ENCODE assay signal across 8 mouse cellular contexts in the genomic region with DNA sequence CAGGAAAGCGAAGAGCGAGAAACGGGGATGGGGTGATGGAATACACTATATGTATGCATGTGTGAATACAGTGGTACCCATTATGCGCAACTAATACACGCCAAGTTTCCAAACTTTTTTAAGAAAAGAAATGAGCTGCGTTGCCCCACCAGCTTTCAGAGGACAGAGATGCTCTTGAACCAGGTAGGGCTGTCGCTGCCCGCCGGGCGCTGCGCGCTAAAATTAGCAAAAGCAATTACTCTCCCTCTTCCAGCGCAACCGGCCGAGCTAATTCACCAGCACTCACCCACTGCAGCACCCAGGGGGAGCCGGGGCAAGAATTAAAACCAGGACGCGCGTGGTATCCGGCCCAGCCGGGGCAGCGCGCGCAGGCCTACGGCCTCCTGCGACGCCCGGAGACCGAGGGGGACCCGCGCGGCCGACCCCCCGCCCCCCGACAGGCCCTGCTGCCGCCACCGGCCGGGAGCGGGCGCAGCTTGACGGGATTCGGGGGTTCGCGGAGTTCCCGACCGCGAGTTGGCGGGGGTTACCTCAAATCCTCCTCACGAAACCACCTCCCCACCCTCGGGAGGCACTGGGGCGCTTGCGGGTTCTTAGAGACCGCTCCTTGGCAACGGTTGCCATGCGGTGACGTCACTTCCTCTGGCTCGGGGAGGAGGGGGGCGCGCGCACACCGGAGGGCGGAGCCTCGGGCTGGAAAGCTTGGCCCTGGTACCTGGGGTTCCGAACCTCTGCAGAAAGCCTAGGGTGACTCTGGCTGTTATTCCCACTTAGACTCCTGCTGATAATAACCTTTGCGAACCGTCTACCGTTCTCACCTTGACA. TPM values are rescaled to one million over a fixed set of nuclear protein-coding genes. Genes with fewer than 3 reads are reported as not detected.
DNase-seq lines count a peak whose midpoint lies in the region; ATAC-seq lines count a peak whose summit lies in the region.

Gene Ift81 (minus strand): TSS at position 611 of the 825 bp plus-strand sequence.

- peak within 1 kb of the TSS; percentile 79 for H3K4me3 ChIP-seq in intestine, embryonic 14.5 days (ENCODE audit: low read depth, low read length)

- intact Hi-C loops in gastrocnemius, postnatal 14 days (cut with DNase I; ENCODE audit: low total_unique reads), result no loop called here
- intact Hi-C loops in left cerebral cortex, postnatal 14 days (cut with DNase I), result no loop called here

- H3K36me3 ChIP-seq in intestine, embryonic 14.5 days (ENCODE audit: control insufficient read depth, insufficient read depth, low read length), result peaks cover 5% of the 10 kb centered on the region; the same call in 1 of the 2 replicates

- peak within 1 kb of the TSS; percentile 83 for H3K27ac ChIP-seq in intestine, embryonic 14.5 days (ENCODE audit: low read depth)

- peak; percentile 91 for DNase-seq in adipocyte (ENCODE audit: low spot score)
- peak; percentile 98 for DNase-seq in embryo, embryonic 10 days (ENCODE audit: low spot score)
- DNase-seq in gastrocnemius, postnatal 14 days, result peak; percentile 94
- DNase-seq in intestine, embryonic 14.5 days (ENCODE audit: low spot score), result peak; percentile 99
- DNase-seq in left cerebral cortex, postnatal 14 days (ENCODE audit: low spot score in 2 of 2), result peak; percentile 96 to 97
- DNase-seq in mesoderm, embryonic 11.5 days (ENCODE audit: low read depth, low spot score), result peak; percentile 95
- peak; percentile 92 to 94 for DNase-seq in right cerebral cortex, postnatal 36 days (ENCODE audit: low spot score in 2 of 2)
- DNase-seq in yolk sac, embryonic 10.5 days (ENCODE audit: low spot score), result peak; percentile 89

- ATAC-seq in intestine, embryonic 14.5 days (replicated peaks; ENCODE audit: low FRiP score, low TSS enrichment, low read depth), result peak; percentile 92

- H3K9me3 ChIP-seq in intestine, embryonic 14.5 days (ENCODE audit: control insufficient read depth, low read length), result no peaks in the 10 kb centered on the region

- 2% methylated on average over 67 of the region's 67 CpGs for WGBS in intestine, embryonic 14.5 days

- no peaks in the 10 kb centered on the region for H3K27me3 ChIP-seq in intestine, embryonic 14.5 days (replicated peaks; ENCODE audit: control insufficient read depth, insufficient read depth, low read length)

- peak within 1 kb of the TSS; percentile 64 for H3K4me2 ChIP-seq in intestine, embryonic 14.5 days (ENCODE audit: low read length)

- peak within 1 kb of the TSS; percentile 79 for H3K9ac ChIP-seq in intestine, embryonic 14.5 days (ENCODE audit: low read length)

- H3K4me1 ChIP-seq in intestine, embryonic 14.5 days (replicated peaks; ENCODE audit: control insufficient read depth, insufficient read depth, low read length), result no peaks in the 10 kb centered on the region; the same call in 1 of the 2 replicates

RNA-seq across cellular contexts. Expression of gene Ift81, which starts in this region (rescaled TPM):
- total RNA-seq in gastrocnemius, postnatal 14 days (2021), result 1 to 10 TPM; 3.7 to 6.2 TPM
- polyA plus RNA-seq in intestine, embryonic 14.5 days (2014; fragmentation: Nextera tagmentation; extraction: Ambion mirVana), result 28.4 and 39.1 TPM in 2 replicates
- 10 to 100 TPM; 35.5 to 36.5 TPM for total RNA-seq in left cerebral cortex, postnatal 14 days (2021)

Comparison
In these comparisons a context has a peak if more than half of its experiments do, and no peak if none do; other contexts are left out.
1. Peak in every context shown above with its lines: DNase-seq, ATAC-seq, H3K4me3 ChIP-seq and H3K27ac ChIP-seq.
2. RNA of gene Ift81 (total RNA-seq): 35.5 to 36.5 TPM in left cerebral cortex, postnatal 14 days; 3.7 to 6.2 TPM in gastrocnemius, postnatal 14 days; every median in the first group is over 4 times any median in the second.